Mouse (Mus musculus) forebrain, embryonic 13.5 days (tissue): ENCODE measurements around the gene Actc1. TPM values are rescaled to one million over a fixed set of nuclear protein-coding genes. Genes with fewer than 3 reads are reported as not detected.

Experiments
- ATAC-seq: fragments of 200-750 bp; cut with Nextera tagmentation; 2 replicates; pipeline ENCODE4 v1.8.0; 2017
- H3K27ac ChIP-seq: fragments of 300-500 bp; sonication (generic); 2 replicates; pipeline ENCODE4 v1.5.1; 2015; ENCODE audit warnings: inconsistent platforms, mild to moderate bottlenecking, moderate library complexity
- H3K27me3 ChIP-seq: fragments of 300-500 bp; sonication (generic); 2 replicates; pipeline ENCODE4 v1.6.1; 2015; ENCODE audit warnings: mild to moderate bottlenecking, inconsistent platforms
- H3K36me3 ChIP-seq: fragments of 300-500 bp; sonication (generic); 2 replicates; pipeline ENCODE4 v1.6.1; 2015; ENCODE audit warnings: mild to moderate bottlenecking, inconsistent platforms; ENCODE audit not compliant: poor library complexity, severe bottlenecking
- H3K4me1 ChIP-seq: fragments of 300-500 bp; sonication (generic); 2 replicates; pipeline ENCODE4 v1.6.1; 2015; ENCODE audit warnings: inconsistent platforms
- H3K4me2 ChIP-seq: fragments of 300-500 bp; sonication (generic); 2 replicates; pipeline ENCODE4 v1.6.1; 2015; ENCODE audit warnings: inconsistent platforms, mild to moderate bottlenecking, moderate library complexity
- H3K4me3 ChIP-seq: fragments of 300-500 bp; sonication (generic); 2 replicates; pipeline ENCODE4 v1.5.1; 2015; ENCODE audit warnings: mild to moderate bottlenecking, inconsistent platforms
- H3K9ac ChIP-seq: fragments of 300-500 bp; sonication (generic); 2 replicates; pipeline ENCODE4 v1.6.1; 2015; ENCODE audit warnings: mild to moderate bottlenecking, inconsistent platforms
- H3K9me3 ChIP-seq: fragments of 300-500 bp; sonication (generic); replicated peaks from 2 replicates; pipeline ENCODE4 v1.6.1; 2016; ENCODE audit warnings: inconsistent platforms
- WGBS: fragments of 180-500 bp; shearing (Covaris S2); methylation state at CpG from one replicate; pipeline ENCODE4 v1.1.7; 2015; 5-methylcytosine and 5-hydroxymethylcytosine counted together
- polyA plus RNA-seq: library from polyadenylated mRNA; unstranded; fragments of >200 nt; fragmentation: Nextera tagmentation; extraction: Ambion mirVana; gene quantifications from 2 replicates; pipeline ENCODE4 v1.2.1, GENCODE M21; 2015

Actc1 gene
- polyA plus RNA-seq, result 2.7 and 38.5 TPM in 2 replicates

GRCm38 (mm10) chr2:114052696-114053598 lies at the start of gene Actc1:
Actc1 (minus strand) TSS chr2:114053548.
- H3K27me3 ChIP-seq, result no peaks in the 10 kb centered on the region
- no peak within 1 kb of the TSS for H3K4me3 ChIP-seq
- H3K9me3 ChIP-seq, result no peaks in the 10 kb centered on the region
- H3K9ac ChIP-seq, result no peak within 1 kb of the TSS
- no peaks in the 10 kb centered on the region for H3K36me3 ChIP-seq
- 55% methylated on average over 12 of the region's 14 CpGs for WGBS
- no peak within 1 kb of the TSS for H3K4me2 ChIP-seq
- 0 out of 2 replicates have a peak, but pooled peaks have one; percentile 9 for ATAC-seq
- no peak within 1 kb of the TSS for H3K27ac ChIP-seq
- H3K4me1 ChIP-seq, result peaks cover 8% of the 10 kb centered on the region; the same call in 1 of the 2 replicates

DNA sequence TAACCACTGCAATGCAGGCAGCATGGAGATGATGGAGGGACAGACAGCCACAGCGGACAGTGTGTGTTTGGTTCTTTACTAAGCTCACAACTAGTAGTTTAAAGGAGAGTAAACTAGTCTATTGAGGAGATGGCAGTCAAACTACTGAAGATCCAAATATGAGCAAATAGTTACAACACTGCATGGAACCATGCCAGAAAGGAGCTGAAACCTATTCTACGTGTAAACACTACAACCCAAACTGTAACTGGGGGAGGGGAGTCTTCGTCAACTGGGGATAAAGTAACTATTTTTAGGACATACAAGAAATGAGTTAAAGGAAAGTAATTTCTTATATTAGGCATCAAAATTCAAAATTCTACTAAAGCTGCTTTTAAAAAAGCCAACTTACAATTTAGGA lies 49.1 kb upstream of the Actc1 start:
- H3K4me1 ChIP-seq, result no peaks in the 10 kb centered on the region
- H3K27ac ChIP-seq, result no peak overlapping the region
- H3K36me3 ChIP-seq, result peaks cover 78% of the 10 kb centered on the region
- H3K9ac ChIP-seq, result no peak overlapping the region
- H3K9me3 ChIP-seq, result no peaks in the 10 kb centered on the region
- no peak overlapping the region for H3K4me2 ChIP-seq
- WGBS, result 88% methylated on average over 3 of the region's 3 CpGs
- no peaks in the 10 kb centered on the region for H3K27me3 ChIP-seq
- ATAC-seq, result no peak
- H3K4me3 ChIP-seq, result no peak overlapping the region

DNA sequence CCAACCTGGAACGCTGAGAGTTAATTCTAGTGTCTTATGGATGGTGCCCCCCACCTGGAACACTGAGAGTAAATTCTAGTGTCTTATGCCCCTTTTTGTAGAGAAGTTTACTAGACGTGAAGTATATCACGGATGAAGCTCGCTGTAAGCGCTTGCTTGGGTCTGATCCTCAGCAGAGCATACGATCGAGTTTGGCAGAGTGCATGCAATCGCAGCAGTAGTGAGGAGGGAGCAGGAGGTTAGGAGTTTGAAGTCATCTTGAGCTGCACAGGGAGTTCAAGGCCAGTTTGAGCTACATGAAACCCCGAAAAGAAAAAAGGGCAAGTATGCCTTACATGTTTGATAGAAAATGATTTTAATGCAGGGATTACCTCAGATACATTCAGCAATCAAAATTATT lies 47.5 kb upstream of the Actc1 start:
- H3K27ac ChIP-seq, result no peak overlapping the region
- H3K9me3 ChIP-seq, result no peaks in the 10 kb centered on the region
- ATAC-seq, result no peak
- no peaks in the 10 kb centered on the region for H3K27me3 ChIP-seq
- no peaks in the 10 kb centered on the region for H3K4me1 ChIP-seq
- H3K9ac ChIP-seq, result no peak overlapping the region
- H3K4me2 ChIP-seq, result no peak overlapping the region
- H3K4me3 ChIP-seq, result no peak overlapping the region
- 96% methylated on average over 9 of the region's 9 CpGs for WGBS
- H3K36me3 ChIP-seq, result peaks cover 66% of the 10 kb centered on the region

- no peak overlapping the region for H3K4me2 ChIP-seq
- H3K9me3 ChIP-seq, result no peaks in the 10 kb centered on the region
- no peaks in the 10 kb centered on the region for H3K4me1 ChIP-seq
- ATAC-seq, result no peak
- H3K9ac ChIP-seq, result no peak overlapping the region
- no peak overlapping the region for H3K4me3 ChIP-seq
- peaks cover 56% of the 10 kb centered on the region for H3K36me3 ChIP-seq
- no peaks in the 10 kb centered on the region for H3K27me3 ChIP-seq
- no peak overlapping the region for H3K27ac ChIP-seq
- 83% methylated on average over 3 of the region's 3 CpGs for WGBS
These were observed 46.5 kb upstream of the Actc1 start for GRCm38 (mm10) chr2:114099816-114100215.

DNA sequence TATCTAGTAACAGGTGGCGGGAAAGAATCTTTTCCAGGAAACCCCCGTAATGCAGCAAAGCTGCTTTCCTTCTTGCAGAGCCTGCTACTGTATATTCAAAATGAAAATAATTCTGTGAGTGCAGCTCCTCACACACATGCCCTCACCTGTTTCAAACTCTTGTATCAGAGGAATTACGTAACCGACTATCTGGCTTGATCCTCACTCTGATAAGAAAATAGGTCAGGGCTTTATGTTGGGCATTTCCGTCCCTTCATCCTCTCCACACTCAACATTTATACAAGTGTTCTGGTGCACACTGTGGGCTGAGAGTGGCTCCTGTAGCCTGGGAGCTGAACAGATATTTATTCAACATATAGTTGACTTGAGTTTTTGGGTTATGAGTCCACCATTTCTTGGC lies 45.8 kb upstream of the Actc1 start:
- Histone ChIP-seq H3K4me3 (no peak overlapping the region), H3K4me2 (no peak overlapping the region), H3K27ac (no peak overlapping the region), H3K27me3 (no peaks in the 10 kb centered on the region), H3K9me3 (no peaks in the 10 kb centered on the region), H3K9ac (no peak overlapping the region), H3K36me3 (peaks cover 49% of the 10 kb centered on the region), H3K4me1 (no peaks in the 10 kb centered on the region)
- no peak for ATAC-seq
- 97% methylated on average over 5 of the region's 5 CpGs for WGBS

GRCm38 (mm10) chr2:114097627-114098026 lies 44.3 kb upstream of the Actc1 start:
- Histone ChIP-seq H3K4me2 (no peak overlapping the region), H3K4me3 (no peak overlapping the region), H3K4me1 (no peaks in the 10 kb centered on the region), H3K27me3 (no peaks in the 10 kb centered on the region), H3K27ac (no peak overlapping the region), H3K36me3 (peaks cover 37% of the 10 kb centered on the region), H3K9me3 (no peaks in the 10 kb centered on the region), H3K9ac (no peak overlapping the region)
- ATAC-seq, result no peak
- WGBS, result 98% methylated on average over 4 of the region's 4 CpGs

DNA sequence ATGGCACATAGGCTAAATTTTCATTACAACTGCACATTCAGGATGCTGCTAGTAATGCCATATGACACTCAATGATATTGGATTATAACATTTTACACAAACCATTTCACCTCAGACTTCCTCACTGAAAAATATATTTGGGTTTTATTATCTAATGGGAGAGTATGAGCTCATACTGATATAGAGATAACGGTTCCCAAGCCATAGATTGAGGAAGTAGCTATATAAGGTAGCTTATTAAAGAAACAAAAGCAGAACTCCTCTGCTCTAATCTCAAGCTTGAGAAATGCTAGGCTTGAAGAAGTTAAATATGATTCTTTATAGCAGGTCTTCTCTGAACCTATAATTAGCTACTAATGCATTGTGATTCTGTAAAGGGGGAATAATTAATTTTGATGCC lies 43.2 kb upstream of the Actc1 start:
- Histone ChIP-seq H3K27ac (no peak overlapping the region), H3K4me3 (no peak overlapping the region), H3K4me2 (no peak overlapping the region), H3K9me3 (no peaks in the 10 kb centered on the region), H3K4me1 (no peaks in the 10 kb centered on the region), H3K36me3 (peaks cover 27% of the 10 kb centered on the region), H3K27me3 (no peaks in the 10 kb centered on the region), H3K9ac (no peak overlapping the region)
- WGBS, result 80% methylated on average over 1 of the region's 1 CpGs
- ATAC-seq, result no peak

DNA sequence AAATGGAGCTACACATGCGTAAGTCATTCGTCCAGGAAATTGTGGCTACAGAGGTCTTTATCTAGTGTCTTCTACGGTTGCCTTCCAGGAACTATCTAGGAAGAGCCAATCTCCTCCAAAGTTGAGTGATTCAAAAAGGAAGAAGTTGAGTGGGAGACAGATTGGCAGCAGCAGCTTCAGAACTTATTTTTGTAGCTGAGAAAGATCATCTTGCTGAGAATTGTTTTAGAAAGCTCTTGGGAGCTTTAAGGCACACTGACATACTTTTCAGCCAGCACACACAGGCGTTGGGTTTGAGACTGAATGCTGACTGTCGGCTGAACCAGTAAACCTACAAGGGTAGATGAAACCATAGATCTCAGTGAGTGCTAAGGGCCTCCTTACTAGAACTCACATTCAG lies 42.0 kb upstream of the Actc1 start:
- Histone ChIP-seq H3K4me3 (no peak overlapping the region), H3K27ac (no peak overlapping the region), H3K27me3 (no peaks in the 10 kb centered on the region), H3K4me1 (no peaks in the 10 kb centered on the region), H3K9me3 (no peaks in the 10 kb centered on the region), H3K36me3 (peaks cover 16% of the 10 kb centered on the region), H3K9ac (no peak overlapping the region), H3K4me2 (no peak overlapping the region)
- no peak for ATAC-seq
- WGBS, result 92% methylated on average over 5 of the region's 5 CpGs

DNA sequence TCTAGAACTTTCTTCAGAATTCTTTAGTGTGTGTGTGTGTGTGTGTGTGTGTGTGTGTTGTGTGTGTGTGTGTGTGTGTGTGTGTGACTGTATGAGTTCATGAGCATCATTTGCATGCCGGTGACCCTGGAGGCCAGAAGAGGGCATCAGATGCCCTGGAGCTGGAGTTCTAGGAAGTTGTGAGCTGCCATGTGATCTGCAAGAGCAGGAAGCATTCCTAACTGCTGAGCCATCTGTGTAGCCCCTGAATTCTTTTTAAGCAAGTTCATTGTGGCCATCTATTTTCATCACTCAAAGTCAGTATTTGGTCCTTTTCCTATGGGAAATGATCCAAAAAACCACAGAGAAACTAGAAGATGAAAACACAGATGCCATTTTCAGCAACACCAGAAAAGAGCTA lies 41.3 kb upstream of the Actc1 start:
- no peak for ATAC-seq

GRCm38 (mm10) chr2:114093577-114093976 lies 40.2 kb upstream of the Actc1 start:
- Histone ChIP-seq H3K9ac (no peak overlapping the region), H3K4me3 (no peak overlapping the region), H3K36me3 (no peaks in the 10 kb centered on the region), H3K4me1 (no peaks in the 10 kb centered on the region), H3K27me3 (no peaks in the 10 kb centered on the region), H3K4me2 (no peak overlapping the region), H3K9me3 (no peaks in the 10 kb centered on the region), H3K27ac (no peak overlapping the region)
- ATAC-seq, result peak; percentile 53; the same call in 1 of the 2 replicates
- WGBS, result 83% methylated on average over 9 of the region's 9 CpGs

More for the DNA sequence above, 41.3 kb upstream of the Actc1 start:
- no peak overlapping the region for H3K9ac ChIP-seq
- H3K27ac ChIP-seq, result no peak overlapping the region
- H3K4me2 ChIP-seq, result no peak overlapping the region
- H3K36me3 ChIP-seq, result peaks cover 9% of the 10 kb centered on the region
- H3K4me3 ChIP-seq, result no peak overlapping the region
- no peaks in the 10 kb centered on the region for H3K4me1 ChIP-seq
- 100% methylated on average over 1 of the region's 1 CpGs for WGBS
- no peaks in the 10 kb centered on the region for H3K9me3 ChIP-seq
- H3K27me3 ChIP-seq, result no peaks in the 10 kb centered on the region

DNA sequence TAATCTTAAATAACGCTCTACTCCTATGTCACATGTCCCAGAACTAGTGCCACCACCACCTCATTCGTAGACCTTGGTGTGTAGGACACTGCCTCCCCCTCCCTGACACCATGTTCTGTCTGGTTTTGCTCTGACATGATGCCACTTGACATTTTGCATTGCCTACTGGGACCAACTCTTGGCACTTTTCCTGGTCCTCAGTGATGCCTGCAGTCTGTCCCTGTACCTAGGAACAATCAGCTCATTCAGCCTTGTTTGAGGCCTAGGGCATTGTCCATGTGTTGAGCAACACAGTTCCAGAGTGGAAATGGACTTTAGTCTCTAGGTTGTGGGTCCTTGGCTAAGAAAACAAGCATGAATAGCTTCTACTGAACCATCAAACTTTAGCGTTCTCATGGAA lies 36.5 kb upstream of the Actc1 start:
- no peaks in the 10 kb centered on the region for H3K27me3 ChIP-seq
- no peaks in the 10 kb centered on the region for H3K4me1 ChIP-seq
- H3K9me3 ChIP-seq, result no peaks in the 10 kb centered on the region
- H3K4me2 ChIP-seq, result no peak overlapping the region
- WGBS, result 86% methylated on average over 3 of the region's 3 CpGs
- no peak for ATAC-seq
- H3K27ac ChIP-seq, result no peak overlapping the region
- no peak overlapping the region for H3K9ac ChIP-seq
- no peak overlapping the region for H3K4me3 ChIP-seq
- H3K36me3 ChIP-seq, result no peaks in the 10 kb centered on the region

DNA sequence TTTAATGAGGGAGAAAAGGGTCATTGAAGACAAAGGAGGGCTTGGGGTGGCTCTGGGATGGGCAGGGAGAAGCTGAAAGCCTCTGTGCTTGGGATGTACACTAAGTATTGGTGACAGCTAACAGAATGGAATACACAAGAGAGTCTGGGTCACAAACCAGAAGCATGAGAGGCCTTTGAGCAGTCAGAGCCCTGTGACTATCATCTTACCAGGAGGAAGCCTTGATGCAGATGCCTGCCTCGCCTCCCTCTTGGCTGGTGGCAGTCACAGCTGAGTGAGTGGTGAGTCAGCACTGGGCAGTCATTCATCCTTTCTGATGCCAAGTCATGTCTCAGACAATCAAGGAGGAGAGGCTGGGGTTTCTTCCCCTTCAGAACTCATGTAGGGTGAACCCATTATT lies 33.9 kb upstream of the Actc1 start:
- WGBS, result 67% methylated on average over 1 of the region's 1 CpGs
- Histone ChIP-seq H3K27ac (no peak overlapping the region), H3K27me3 (no peaks in the 10 kb centered on the region), H3K9ac (no peak overlapping the region), H3K4me3 (no peak overlapping the region), H3K9me3 (no peaks in the 10 kb centered on the region), H3K4me1 (no peaks in the 10 kb centered on the region), H3K36me3 (no peaks in the 10 kb centered on the region), H3K4me2 (no peak overlapping the region)
- ATAC-seq, result no peak

GRCm38 (mm10) chr2:114071876-114072275 lies 18.5 kb upstream of the Actc1 start:
- ATAC-seq, result no peak
- 83% methylated on average over 2 of the region's 2 CpGs for WGBS

More at GRCm38 (mm10) chr2:114071876-114072275, 18.5 kb upstream of the Actc1 start:
- Histone ChIP-seq H3K4me1 (no peaks in the 10 kb centered on the region), H3K4me3 (no peak overlapping the region), H3K27ac (no peak overlapping the region), H3K27me3 (no peaks in the 10 kb centered on the region), H3K9me3 (no peaks in the 10 kb centered on the region), H3K36me3 (no peaks in the 10 kb centered on the region), H3K9ac (no peak overlapping the region), H3K4me2 (no peak overlapping the region)
